Comparison of ENCODE assay signal across 10 mouse cellular contexts in the genomic region with DNA sequence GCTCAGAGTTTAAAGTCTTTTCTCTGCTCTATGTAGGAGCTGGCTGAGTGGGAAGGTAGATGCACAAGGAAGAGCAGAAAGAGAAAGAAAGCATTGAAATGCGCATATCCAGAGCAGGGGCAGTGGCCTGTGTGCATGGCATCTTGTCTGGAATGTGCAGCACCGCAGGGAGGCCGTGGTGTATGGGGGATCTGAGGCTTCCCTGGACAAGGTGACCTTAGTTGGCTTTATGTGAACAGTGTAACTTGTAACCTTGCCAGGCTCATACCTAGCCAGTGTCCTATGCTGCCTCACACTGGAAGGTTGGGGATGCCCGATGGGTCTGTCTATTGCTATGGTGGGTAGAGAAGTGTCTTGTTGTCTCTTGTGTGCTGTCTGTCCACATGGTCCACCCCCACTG.
DNase-seq lines count a peak whose midpoint lies in the region; ATAC-seq lines count a peak whose summit lies in the region.
"Had no signal": no experiment of that assay in that cellular context is flagged by ENCODE, and none has a peak within 500 bp of the region (broad histone marks: within the 10 kb centered on the region; RNA-seq: fewer than 3 reads in every experiment).

No protein-coding gene starts in this region.

- H3K9ac ChIP-seq in hindbrain, embryonic 12.5 days: no peak overlapping the region
- H3K9ac ChIP-seq in hindbrain, embryonic 16.5 days (ENCODE audit: low read depth, low read length): no peak overlapping the region
- no peak overlapping the region for H3K9ac ChIP-seq in hindbrain, embryonic 13.5 days

- peak overlapping the region; percentile 24; the same call in 1 of the 2 replicates for H3K27ac ChIP-seq in hindbrain, embryonic 12.5 days
- H3K27ac ChIP-seq in hindbrain, embryonic 16.5 days (ENCODE audit: low read depth, low read length): no peak overlapping the region
- peak overlapping the region; percentile 71 for H3K27ac ChIP-seq in hindbrain, embryonic 13.5 days

- H3K9me3 ChIP-seq in hindbrain, embryonic 12.5 days (replicated peaks): no peaks in the 10 kb centered on the region
- H3K9me3 ChIP-seq in hindbrain, embryonic 16.5 days (ENCODE audit: control insufficient read depth, low read length): no peaks in the 10 kb centered on the region
- no peaks in the 10 kb centered on the region for H3K9me3 ChIP-seq in hindbrain, embryonic 13.5 days

- no peak overlapping the region for H3K4me2 ChIP-seq in hindbrain, embryonic 12.5 days (replicated peaks)
- no peak overlapping the region for H3K4me2 ChIP-seq in hindbrain, embryonic 16.5 days (ENCODE audit: low read length)
- H3K4me2 ChIP-seq in hindbrain, embryonic 13.5 days: no peak overlapping the region

- 46% methylated on average over 4 of the region's 4 CpGs for WGBS in hindbrain, embryonic 12.5 days
- 48% methylated on average over 4 of the region's 4 CpGs for WGBS in hindbrain, embryonic 16.5 days
- WGBS in hindbrain, embryonic 13.5 days: 62% methylated on average over 4 of the region's 4 CpGs

- H3K4me3 ChIP-seq in hindbrain, embryonic 12.5 days: no peak overlapping the region
- no peak overlapping the region for H3K4me3 ChIP-seq in hindbrain, embryonic 16.5 days (ENCODE audit: low read length)
- H3K4me3 ChIP-seq in hindbrain, embryonic 13.5 days: no peak overlapping the region

- no peaks in the 10 kb centered on the region for H3K27me3 ChIP-seq in hindbrain, embryonic 12.5 days
- no peaks in the 10 kb centered on the region for H3K27me3 ChIP-seq in hindbrain, embryonic 16.5 days (replicated peaks; ENCODE audit: control insufficient read depth, insufficient read depth, low read length)
- no peaks in the 10 kb centered on the region for H3K27me3 ChIP-seq in hindbrain, embryonic 13.5 days

- no peak for ATAC-seq in hindbrain, embryonic 12.5 days (ENCODE audit: low FRiP score)
- no peak for ATAC-seq in hindbrain, embryonic 16.5 days
- peak; percentile 59; the same call in 1 of the 2 replicates for ATAC-seq in hindbrain, embryonic 13.5 days (ENCODE audit: low FRiP score)
- no peak for ATAC-seq in activated CD4-positive, CD25-positive, alpha-beta regulatory T cell, adult 4 months
- ATAC-seq: forebrain, embryonic 14.5 days had no signal

- DNase-seq in ZHBTc4 (ENCODE audit: low read depth, low spot score): peak; percentile 94
- peak; percentile 48 to 59 for DNase-seq in kidney, postnatal 36 days
- no peak for DNase-seq in gastrocnemius, postnatal 25 days
- no peak for DNase-seq in layer of hippocampus, adult 8-10 months (ENCODE audit: low spot score in 2 of 2)
- DNase-seq: lung, adult 2 months had no signal

- H3K36me3 ChIP-seq in hindbrain, embryonic 12.5 days: no peaks in the 10 kb centered on the region
- no peaks in the 10 kb centered on the region for H3K36me3 ChIP-seq in hindbrain, embryonic 16.5 days (ENCODE audit: control insufficient read depth, insufficient read depth, low read length)
- H3K36me3 ChIP-seq in hindbrain, embryonic 13.5 days: no peaks in the 10 kb centered on the region

- H3K4me1 ChIP-seq in hindbrain, embryonic 12.5 days: peaks cover 61% of the 10 kb centered on the region
- H3K4me1 ChIP-seq in hindbrain, embryonic 16.5 days (ENCODE audit: control insufficient read depth, insufficient read depth, low read depth, low read length): peaks cover 39% of the 10 kb centered on the region
- peaks cover 77% of the 10 kb centered on the region for H3K4me1 ChIP-seq in hindbrain, embryonic 13.5 days (replicated peaks)

Comparison
In these comparisons a context has a peak if more than half of its experiments do, and no peak if none do; other contexts are left out.
1. DNase-seq: peak in ZHBTc4 (single experiment) and kidney, postnatal 36 days (2 of 2); none in gastrocnemius, postnatal 25 days (single experiment) and layer of hippocampus, adult 8-10 months (0 of 2).